Comparison of ENCODE assay signal across 8 mouse cellular contexts in the genomic region with DNA sequence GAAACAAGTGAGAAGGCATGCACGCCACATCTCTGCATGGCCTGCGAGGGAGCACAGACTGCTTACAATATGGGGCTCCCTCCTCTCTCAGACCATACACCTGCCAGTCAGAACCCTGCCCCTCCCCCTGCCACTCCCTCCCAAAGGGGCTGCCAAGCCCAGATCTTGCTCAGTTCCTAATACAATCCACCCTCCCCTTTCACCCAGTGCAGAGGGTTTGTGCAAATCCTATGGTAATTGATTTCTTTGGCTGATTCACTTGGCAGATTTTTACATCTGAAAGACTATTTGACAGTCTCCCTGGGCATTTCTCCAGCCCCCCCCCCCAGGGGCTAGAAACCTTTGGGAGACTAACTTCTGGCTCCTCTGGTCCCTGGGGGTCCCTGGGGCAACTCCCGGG. TPM values are rescaled to one million over a fixed set of nuclear protein-coding genes. Genes with fewer than 3 reads are reported as not detected.
DNase-seq lines count a peak whose midpoint lies in the region; ATAC-seq lines count a peak whose summit lies in the region.

No protein-coding gene starts in this region.

- intact Hi-C loops in heart, postnatal 10 days (cut with DNase I): no loop called here
- intact Hi-C loops in left cerebral cortex, postnatal 25 days (cut with DNase I): no loop called here

- no peaks in the 10 kb centered on the region for H3K36me3 ChIP-seq in forebrain, embryonic 11.5 days (ENCODE audit: control insufficient read depth, insufficient read depth, low read length)
- H3K36me3 ChIP-seq in midbrain, embryonic 13.5 days: no peaks in the 10 kb centered on the region

- DNase-seq in heart, adult 11 months: peak; percentile 61
- DNase-seq in heart, adult 8-10 months (ENCODE audit: low spot score): no peak
- DNase-seq in NIH3T3 (ENCODE audit: low read depth): peak; percentile 20
- DNase-seq in forebrain, embryonic 11.5 days (ENCODE audit: low spot score): peak; percentile 77
- DNase-seq in gastrocnemius, postnatal 25 days: no peak
- no peak for DNase-seq in heart, postnatal 10 days
- no peak for DNase-seq in left cerebral cortex, postnatal 25 days (ENCODE audit: low spot score in 2 of 2)

- no peaks in the 10 kb centered on the region for H3K27me3 ChIP-seq in forebrain, embryonic 11.5 days (ENCODE audit: control insufficient read depth, insufficient read depth, low read length)
- H3K27me3 ChIP-seq in midbrain, embryonic 13.5 days: peaks cover 18% of the 10 kb centered on the region

- no peak overlapping the region for H3K27ac ChIP-seq in forebrain, embryonic 11.5 days (ENCODE audit: low read depth, low read length)
- peak overlapping the region; percentile 44; the same call in 1 of the 2 replicates for H3K27ac ChIP-seq in midbrain, embryonic 13.5 days

- H3K4me3 ChIP-seq in forebrain, embryonic 11.5 days (ENCODE audit: low read depth, low read length): no peak overlapping the region
- H3K4me3 ChIP-seq in midbrain, embryonic 13.5 days (replicated peaks): no peak overlapping the region

- H3K4me2 ChIP-seq in forebrain, embryonic 11.5 days (ENCODE audit: low read depth, low read length, severe bottlenecking): no peak overlapping the region
- H3K4me2 ChIP-seq in midbrain, embryonic 13.5 days (replicated peaks): no peak overlapping the region; the same call in 1 of the 2 replicates

- H3K9ac ChIP-seq in forebrain, embryonic 11.5 days (ENCODE audit: low read length): no peak overlapping the region
- H3K9ac ChIP-seq in midbrain, embryonic 13.5 days (replicated peaks): no peak overlapping the region

- H3K9me3 ChIP-seq in forebrain, embryonic 11.5 days (ENCODE audit: control insufficient read depth, low read length): no peaks in the 10 kb centered on the region
- H3K9me3 ChIP-seq in midbrain, embryonic 13.5 days: no peaks in the 10 kb centered on the region

- peaks cover 3% of the 10 kb centered on the region; the same call in 1 of the 2 replicates for H3K4me1 ChIP-seq in forebrain, embryonic 11.5 days (replicated peaks; ENCODE audit: control insufficient read depth, insufficient read depth, low read length)
- peaks cover 30% of the 10 kb centered on the region for H3K4me1 ChIP-seq in midbrain, embryonic 13.5 days (replicated peaks)

- ATAC-seq in forebrain, embryonic 11.5 days (replicated peaks; ENCODE audit: low FRiP score): peak; percentile 94
- ATAC-seq in midbrain, embryonic 13.5 days: peak; percentile 96

- 24% methylated on average over 3 of the region's 3 CpGs for whole genome bisulfite sequencing in forebrain, embryonic 11.5 days
- WGBS in midbrain, embryonic 13.5 days: 5% methylated on average over 3 of the region's 3 CpGs

RNA-seq across cellular contexts. Expression of gene Tenm4, which starts 2.1 kb away (rescaled TPM):
- 1 to 10 TPM in 2 of 4 experiments, under 1 TPM in 2; 0.34 to 1.4 (median 1.00) TPM for total RNA-seq in heart, adult 8-10 months (2022)
- polyA plus RNA-seq in forebrain, embryonic 11.5 days (2014; fragmentation: Nextera tagmentation; extraction: Ambion mirVana): 47.9 and 52.2 TPM in 2 replicates
- 41.9 and 47.1 TPM in 2 replicates for polyA plus RNA-seq in midbrain, embryonic 13.5 days (2015; fragmentation: Nextera tagmentation; extraction: Ambion mirVana)
- 1 to 10 TPM; 1.1 to 5.7 TPM for total RNA-seq in gastrocnemius, postnatal 25 days (2021)
- total RNA-seq in heart, postnatal 10 days (2021): 1 to 10 TPM; 4.2 to 5.0 TPM
- total RNA-seq in left cerebral cortex, postnatal 25 days (2021): 100 to 1,000 TPM; 134 to 162 TPM

Comparison
In these comparisons a context has a peak if more than half of its experiments do, and no peak if none do; other contexts are left out.
1. DNase-seq: peak in heart, adult 11 months (single experiment), NIH3T3 (single experiment) and forebrain, embryonic 11.5 days (single experiment); none in heart, adult 8-10 months (single experiment), gastrocnemius, postnatal 25 days (single experiment), heart, postnatal 10 days (0 of 2) and left cerebral cortex, postnatal 25 days (0 of 2).
2. RNA of gene Tenm4, which starts 2.1 kb away (total RNA-seq): 134 to 162 TPM in left cerebral cortex, postnatal 25 days; 1.1 to 5.7 TPM in gastrocnemius, postnatal 25 days, 4.2 to 5.0 TPM in heart, postnatal 10 days and 0.34 to 1.4 TPM in heart, adult 8-10 months; every median in the first group is over 10 times any median in the second.